Mouse (Mus musculus): ENCODE data around the gene Msantd2.
A peak's percentile ranks its signal among the peaks of the same experiment; 100 is the strongest.

The Msantd2 gene

GRCm38 (mm10) chr9:37541851-37542642 is 52.9 kb downstream of the Msantd2 start:
- DNase-seq = no peak

GRCm38 (mm10) chr9:37543869-37544440 is 54.8 kb downstream of the Msantd2 start:
- peak; percentile 53 for DNase-seq

- peak; percentile 70 for DNase-seq
Observed at GRCm38 (mm10) chr9:37544447-37545165, 55.5 kb downstream of the Msantd2 start.

GRCm38 (mm10) chr9:37545166-37545610 is 56.1 kb downstream of the Msantd2 start:
- DNase-seq = no peak

GRCm38 (mm10) chr9:37545847-37546452 is 56.8 kb downstream of the Msantd2 start:
- DNase-seq = no peak

GRCm38 (mm10) chr9:37546889-37547288 is 57.8 kb downstream of the Msantd2 start:
- peak; percentile 38 for DNase-seq

GRCm38 (mm10) chr9:37550435-37550834 is 61.3 kb downstream of the Msantd2 start:
- no peak for DNase-seq

GRCm38 (mm10) chr9:37551751-37552531 is 62.8 kb downstream of the Msantd2 start:
- DNase-seq = no peak

GRCm38 (mm10) chr9:37552536-37553293 is 63.6 kb downstream of the Msantd2 start, which contains the start of gene Nrgn:
Gene Nrgn (minus strand): TSS chr9:37552904.
- DNase-seq = peak; percentile 82

- DNase-seq = no peak
Observed at GRCm38 (mm10) chr9:37554279-37554678, 65.2 kb downstream of the Msantd2 start.

- no peak for DNase-seq
Observed at GRCm38 (mm10) chr9:37554838-37555748, 66.0 kb downstream of the Msantd2 start, which contains the start of gene Siae. Gene Siae (plus strand): TSS chr9:37555698.

- DNase-seq = no peak
Observed at GRCm38 (mm10) chr9:37556366-37556765, 67.2 kb downstream of the Msantd2 start.

GRCm38 (mm10) chr9:37560617-37561016 is 71.5 kb downstream of the Msantd2 start:
- DNase-seq = no peak

- no peak for DNase-seq
Observed at GRCm38 (mm10) chr9:37563805-37564204, 74.7 kb downstream of the Msantd2 start.

- no peak for DNase-seq
Observed at GRCm38 (mm10) chr9:37567019-37567418, 77.9 kb downstream of the Msantd2 start.

GRCm38 (mm10) chr9:37567454-37567853 is 78.3 kb downstream of the Msantd2 start:
- no peak for DNase-seq

GRCm38 (mm10) chr9:37567892-37568604 is 78.9 kb downstream of the Msantd2 start:
- peak; percentile 36 for DNase-seq

- peak; percentile 59 for DNase-seq
Observed at GRCm38 (mm10) chr9:37568605-37569214, 79.6 kb downstream of the Msantd2 start.

GRCm38 (mm10) chr9:37569231-37569835 is 80.2 kb downstream of the Msantd2 start:
- peak; percentile 65 for DNase-seq
